Comparison of ENCODE assay signal across 25 mouse cellular contexts in genomic region chr1:38286551-38286950, GRCm38 (mm10).
"Had no signal": no experiment of that assay in that cellular context is flagged by ENCODE, and none has a peak within 500 bp of the region (broad histone marks: within the 10 kb centered on the region; RNA-seq: fewer than 3 reads in every experiment).

No protein-coding gene starts in this region.

- ATAC-seq: hindbrain, postnatal 0 days; intestine, embryonic 16.5 days; liver, embryonic 12.5 days had no signal

- H3K27ac ChIP-seq: heart, embryonic 10.5 days; heart, embryonic 13.5 days; heart, embryonic 15.5 days; hindbrain, embryonic 13.5 days; hindbrain, embryonic 15.5 days; hindbrain, postnatal 0 days; kidney, embryonic 15.5 days; kidney, postnatal 0 days; limb, embryonic 13.5 days; limb, embryonic 15.5 days; liver, embryonic 12.5 days; liver, embryonic 14.5 days had no signal

- H3K36me3 ChIP-seq: heart, embryonic 10.5 days; heart, embryonic 13.5 days; heart, embryonic 15.5 days; hindbrain, embryonic 13.5 days; hindbrain, embryonic 15.5 days; kidney, embryonic 15.5 days; limb, embryonic 15.5 days; liver, embryonic 12.5 days had no signal

- H3K27me3 ChIP-seq: heart, embryonic 13.5 days; heart, embryonic 15.5 days; hindbrain, embryonic 13.5 days; hindbrain, embryonic 15.5 days; kidney, embryonic 15.5 days; limb, embryonic 13.5 days; limb, embryonic 15.5 days; liver, embryonic 12.5 days had no signal

- DNase-seq: gastrocnemius, postnatal 14 days; heart, adult 18-20 months; heart, postnatal 14 days; heart, postnatal 36 days; kidney, adult 11 months; kidney, adult 2 months; kidney, adult 9 months; kidney, postnatal 14 days; kidney, postnatal 36 days; layer of hippocampus, adult 9-11 months; layer of hippocampus, postnatal 36 days; left cerebral cortex, postnatal 4 days had no signal

- H3K4me1 ChIP-seq: hindbrain, embryonic 15.5 days; kidney, embryonic 15.5 days; limb, embryonic 15.5 days; liver, embryonic 12.5 days had no signal

- H3K9me3 ChIP-seq: heart, embryonic 10.5 days; heart, embryonic 13.5 days; heart, embryonic 15.5 days; hindbrain, embryonic 13.5 days; hindbrain, embryonic 15.5 days; kidney, embryonic 15.5 days; limb, embryonic 13.5 days; limb, embryonic 15.5 days; liver, embryonic 12.5 days had no signal

- H3K4me3 ChIP-seq: heart, embryonic 10.5 days; heart, embryonic 13.5 days; heart, embryonic 15.5 days; hindbrain, embryonic 13.5 days; hindbrain, embryonic 15.5 days; kidney, embryonic 15.5 days; limb, embryonic 13.5 days; limb, embryonic 15.5 days; liver, embryonic 12.5 days had no signal

- H3K4me2 ChIP-seq: heart, embryonic 13.5 days; heart, embryonic 15.5 days; hindbrain, embryonic 13.5 days; hindbrain, embryonic 15.5 days; kidney, embryonic 15.5 days; limb, embryonic 13.5 days; limb, embryonic 15.5 days; liver, embryonic 12.5 days had no signal

- H3K9ac ChIP-seq: heart, embryonic 13.5 days; heart, embryonic 15.5 days; hindbrain, embryonic 13.5 days; hindbrain, embryonic 15.5 days; kidney, embryonic 15.5 days; limb, embryonic 13.5 days; limb, embryonic 15.5 days; liver, embryonic 12.5 days; liver, embryonic 14.5 days had no signal
